16 mouse cellular contexts compared by ENCODE assay signal in genomic region chr14:11523052-11523451, GRCm38 (mm10).
"Had no signal": no experiment of that assay in that cellular context is flagged by ENCODE, and none has a peak within 500 bp of the region (broad histone marks: within the 10 kb centered on the region; RNA-seq: fewer than 3 reads in every experiment).

No protein-coding gene starts in this region.

- H3K9me3 ChIP-seq: hindbrain, embryonic 13.5 days; limb, embryonic 15.5 days; midbrain, embryonic 10.5 days; neural tube, embryonic 13.5 days; stomach, embryonic 15.5 days had no signal

- H3K4me3 ChIP-seq: hindbrain, embryonic 13.5 days; limb, embryonic 15.5 days; midbrain, embryonic 10.5 days; neural tube, embryonic 13.5 days; stomach, embryonic 15.5 days had no signal

- H3K9ac ChIP-seq: hindbrain, embryonic 13.5 days; limb, embryonic 15.5 days; neural tube, embryonic 13.5 days; stomach, embryonic 15.5 days had no signal

- H3K27me3 ChIP-seq: hindbrain, embryonic 13.5 days; limb, embryonic 15.5 days; neural tube, embryonic 13.5 days; stomach, embryonic 15.5 days had no signal

- ATAC-seq: hindbrain, postnatal 0 days had no signal

- H3K4me1 ChIP-seq: hindbrain, embryonic 13.5 days; limb, embryonic 15.5 days; midbrain, embryonic 10.5 days; neural tube, embryonic 13.5 days; stomach, embryonic 15.5 days had no signal

- H3K36me3 ChIP-seq: hindbrain, embryonic 13.5 days; limb, embryonic 15.5 days; midbrain, embryonic 10.5 days; neural tube, embryonic 13.5 days; stomach, embryonic 15.5 days had no signal

- H3K27ac ChIP-seq: hindbrain, embryonic 13.5 days; hindbrain, postnatal 0 days; kidney, postnatal 0 days; limb, embryonic 15.5 days; midbrain, embryonic 10.5 days; neural tube, embryonic 13.5 days; stomach, embryonic 15.5 days had no signal

- DNase-seq: kidney, adult 11 months; kidney, adult 9 months; kidney, postnatal 36 days; layer of hippocampus, adult 9-11 months; layer of hippocampus, postnatal 36 days; midbrain, embryonic 14.5 days; right cerebral cortex, postnatal 14 days; thymus, adult 2 months; thymus, postnatal 25 days had no signal

- H3K4me2 ChIP-seq: hindbrain, embryonic 13.5 days; limb, embryonic 15.5 days; neural tube, embryonic 13.5 days; stomach, embryonic 15.5 days had no signal
